Mouse (Mus musculus) neural tube, embryonic 13.5 days (tissue): ENCODE data around the gene Slc28a2. TPM values are rescaled to one million over a fixed set of nuclear protein-coding genes. Genes with fewer than 3 reads are reported as not detected.
"Not testable (repeated sequence)": the region's sequence is repeated elsewhere in the genome, so short reads cannot be mapped to it uniquely, and the experiment has no call there.

Experiments
- ATAC-seq: fragments of 200-750 bp; cut with Nextera tagmentation; 2 replicates; pipeline ENCODE4 v1.8.0; 2017; ENCODE audit warnings: low read depth, mild to moderate bottlenecking, moderate TSS enrichment, moderate library complexity
- H3K27ac ChIP-seq: fragments of 300-500 bp; sonication (generic); replicated peaks from 2 replicates; pipeline ENCODE4 v1.5.1; 2015; ENCODE audit warnings: moderate library complexity, mild to moderate bottlenecking, inconsistent platforms
- H3K27me3 ChIP-seq: fragments of 300-500 bp; sonication (generic); 2 replicates; pipeline ENCODE4 v1.6.1; 2015; ENCODE audit warnings: mild to moderate bottlenecking, inconsistent platforms
- H3K36me3 ChIP-seq: fragments of 300-500 bp; sonication (generic); 2 replicates; pipeline ENCODE4 v1.6.1; 2015; ENCODE audit warnings: mild to moderate bottlenecking, inconsistent platforms
- H3K4me1 ChIP-seq: fragments of 300-500 bp; sonication (generic); replicated peaks from 2 replicates; pipeline ENCODE4 v1.6.1; 2015; ENCODE audit warnings: inconsistent platforms
- H3K4me2 ChIP-seq: fragments of 300-500 bp; sonication (generic); 2 replicates; pipeline ENCODE4 v1.6.1; 2015; ENCODE audit warnings: inconsistent platforms, mild to moderate bottlenecking, moderate library complexity
- H3K4me3 ChIP-seq: fragments of 300-500 bp; sonication (generic); 2 replicates; pipeline ENCODE4 v1.5.1; 2015; ENCODE audit warnings: mild to moderate bottlenecking, inconsistent platforms
- H3K9ac ChIP-seq: fragments of 300-500 bp; sonication (generic); 2 replicates; pipeline ENCODE4 v1.6.1; 2015; ENCODE audit warnings: moderate library complexity, mild to moderate bottlenecking, inconsistent platforms
- H3K9me3 ChIP-seq: fragments of 300-500 bp; sonication (generic); 2 replicates; pipeline ENCODE4 v1.6.1; 2016; ENCODE audit warnings: inconsistent platforms
- WGBS: fragments of 180-500 bp; shearing (Covaris S2); methylation state at CpG from one replicate; pipeline ENCODE4 v1.1.7; 2015; 5-methylcytosine and 5-hydroxymethylcytosine counted together
- polyA plus RNA-seq: library from polyadenylated mRNA; unstranded; fragments of >200 nt; fragmentation: Nextera tagmentation; extraction: Ambion mirVana; gene quantifications from 2 replicates; pipeline ENCODE4 v1.2.1, GENCODE M21; 2015

The Slc28a2 gene
- polyA plus RNA-seq, 1 experiment from 2014 or later = 0.11 TPM

- Histone ChIP-seq H3K9ac (no peak within 1 kb of the TSS), H3K27ac (no peak within 1 kb of the TSS), H3K36me3 (no peaks in the 10 kb centered on the region), H3K4me2 (no peak within 1 kb of the TSS), H3K9me3 (no peaks in the 10 kb centered on the region), H3K4me3 (no peak within 1 kb of the TSS), H3K27me3 (no peaks in the 10 kb centered on the region), H3K4me1 (no peaks in the 10 kb centered on the region)
- ATAC-seq = no peak
- 100% methylated on average over 1 of the region's 1 CpGs for WGBS
Measured at GRCm38 (mm10) chr2:122484641-122485040, 58.4 kb downstream of the Slc28a2 start, which contains the start of gene Gm14085. Gm14085 (plus strand) TSS chr2:122484941.

GRCm38 (mm10) chr2:122485654-122486053, 59.4 kb downstream of the Slc28a2 start:
- H3K27ac ChIP-seq, H3K9me3 ChIP-seq, ATAC-seq, H3K9ac ChIP-seq, H3K27me3 ChIP-seq, H3K4me3 ChIP-seq, H3K4me1 ChIP-seq, H3K36me3 ChIP-seq, H3K4me2 ChIP-seq: not testable (repeated sequence)
- 74% methylated on average over 2 of the region's 3 CpGs for WGBS

GRCm38 (mm10) chr2:122486122-122486521, 59.8 kb downstream of the Slc28a2 start:
- not testable (repeated sequence) for H3K9ac ChIP-seq, H3K27me3 ChIP-seq, H3K27ac ChIP-seq, ATAC-seq, H3K4me1 ChIP-seq, H3K4me3 ChIP-seq, H3K9me3 ChIP-seq, H3K36me3 ChIP-seq, H3K4me2 ChIP-seq

GRCm38 (mm10) chr2:122486674-122487073, 60.4 kb downstream of the Slc28a2 start:
- no peak overlapping the region for H3K27ac ChIP-seq

More at GRCm38 (mm10) chr2:122486674-122487073, 60.4 kb downstream of the Slc28a2 start:
- 90% methylated on average over 2 of the region's 2 CpGs for WGBS
- H3K9ac ChIP-seq = no peak overlapping the region
- no peak for ATAC-seq
- no peaks in the 10 kb centered on the region for H3K9me3 ChIP-seq
- H3K36me3 ChIP-seq = no peaks in the 10 kb centered on the region
- H3K4me1 ChIP-seq = no peaks in the 10 kb centered on the region
- no peak overlapping the region for H3K4me3 ChIP-seq
- no peak overlapping the region for H3K4me2 ChIP-seq
- no peaks in the 10 kb centered on the region for H3K27me3 ChIP-seq

Other genes starting within 250 kb of the Slc28a2 start
- not detected in 2 replicates for gene Patl2, start 240.3 kb upstream of the Slc28a2 start, polyA plus RNA-seq
- gene Terb2, start 240.2 kb upstream of the Slc28a2 start, polyA plus RNA-seq = not detected in 2 replicates
- gene Sord, start 191.7 kb upstream of the Slc28a2 start, polyA plus RNA-seq = 19.3 and 19.6 TPM in 2 replicates
- not detected in 2 replicates for gene Duox2, start 128.0 kb upstream of the Slc28a2 start, polyA plus RNA-seq
- gene Duoxa2, start 127.6 kb upstream of the Slc28a2 start, polyA plus RNA-seq = not detected in 2 replicates
- 0.29 TPM in 1 of 2 replicates, not detected in the other for gene Duoxa1, start 112.7 kb upstream of the Slc28a2 start, polyA plus RNA-seq
- 0.06 and 0.13 TPM in 2 replicates for gene Duox1, start 110.8 kb upstream of the Slc28a2 start, polyA plus RNA-seq
- 12.7 and 17.2 TPM in 2 replicates for gene Shf, start 57.3 kb upstream of the Slc28a2 start, polyA plus RNA-seq
- gene Gm14085, start 58.5 kb downstream of the Slc28a2 start, polyA plus RNA-seq = not detected in 2 replicates
- 28.1 and 31.1 TPM in 2 replicates for gene Gatm, start 184.8 kb downstream of the Slc28a2 start, polyA plus RNA-seq
- gene AA467197, start 210.5 kb downstream of the Slc28a2 start, polyA plus RNA-seq = 0.43 TPM in 1 of 2 replicates, not detected in the other